Mouse (Mus musculus) heart, postnatal 0 days (tissue): Measurements from ENCODE around the gene Cep97. TPM values are rescaled to one million over a fixed set of nuclear protein-coding genes. Genes with fewer than 3 reads are reported as not detected.

Source experiments
- ATAC-seq: fragments of 200-750 bp; cut with Nextera tagmentation; 2 replicates; pipeline ENCODE4 v1.8.0; 2017; ENCODE audit warnings: low read depth, moderate number of reproducible peaks, moderate library complexity; ENCODE audit not compliant: insufficient read depth
- DNase-seq: peaks from one replicate; pipeline ENCODE4 v3.0.0-alpha.2; 2016; ENCODE audit warnings: low spot score
- H3K27ac ChIP-seq: fragments of 300-500 bp; sonication (generic); 2 replicates; pipeline ENCODE4 v1.5.1; 2014; ENCODE audit warnings: low read depth, mild to moderate bottlenecking
- H3K27me3 ChIP-seq: fragments of 300-500 bp; sonication (generic); 2 replicates; pipeline ENCODE4 v1.6.1; 2014; ENCODE audit warnings: low read length, mixed read lengths; ENCODE audit not compliant: control insufficient read depth, insufficient read depth
- H3K36me3 ChIP-seq: fragments of 300-500 bp; sonication (generic); replicated peaks from 2 replicates; pipeline ENCODE4 v1.6.1; 2014; ENCODE audit warnings: low read length, mixed read lengths; ENCODE audit not compliant: control insufficient read depth, insufficient read depth
- H3K4me1 ChIP-seq: fragments of 300-500 bp; sonication (generic); 2 replicates; pipeline ENCODE4 v1.6.1; 2014; ENCODE audit warnings: antibody characterized with exemption; ENCODE audit not compliant: control insufficient read depth, insufficient read depth
- H3K4me2 ChIP-seq: fragments of 300-500 bp; sonication (generic); 2 replicates; pipeline ENCODE4 v1.6.1; 2014; ENCODE audit warnings: low read depth, mild to moderate bottlenecking, low read length, moderate library complexity
- H3K4me3 ChIP-seq: fragments of 300-500 bp; sonication (generic); 2 replicates; pipeline ENCODE4 v1.5.1; 2014; ENCODE audit warnings: low read depth, low read length
- H3K9ac ChIP-seq: fragments of 300-500 bp; sonication (generic); replicated peaks from 2 replicates; pipeline ENCODE4 v1.6.1; 2014; ENCODE audit warnings: low read depth, low read length, mixed read lengths
- H3K9me3 ChIP-seq: fragments of 300-500 bp; sonication (generic); replicated peaks from 2 replicates; pipeline ENCODE4 v1.6.1; 2016; ENCODE audit warnings: low read length; ENCODE audit not compliant: control insufficient read depth
- CTCF ChIP-seq: IDR thresholded peaks from 2 replicates; pipeline ENCODE4 v1.5.1; 2016; ENCODE audit warnings: antibody characterized with exemption, control low read depth, low read depth
- EP300 ChIP-seq: IDR thresholded peaks from 2 replicates; pipeline ENCODE4 v1.6.1; 2016; ENCODE audit warnings: antibody characterized with exemption, low read depth
- WGBS: fragments of 180-500 bp; shearing (Covaris S2); extraction: QIAGEN DNeasy Blood & Tissue Kit; methylation state at CpG from one replicate; pipeline ENCODE4 v1.1.7; 2014; 5-methylcytosine and 5-hydroxymethylcytosine counted together
- polyA plus RNA-seq: library from polyadenylated mRNA; unstranded; fragments of >200 nt; fragmentation: Nextera tagmentation; extraction: Ambion mirVana; gene quantifications from 2 replicates; pipeline ENCODE4 v1.2.1, GENCODE M21; 2015
- total RNA-seq: library from RNA; depleted of rRNA; stranded (reverse); fragments of >200 nt; gene quantifications from 2 replicates; pipeline ENCODE4 v1.2.3, GENCODE M21; 2014; ENCODE audit warnings: low replicate concordance; rRNA removed

The Cep97 gene
- total RNA-seq (5.0 TPM in 2 replicates), polyA plus RNA-seq (3.1 and 4.9 TPM in 2 replicates)

GRCm38 (mm10) chr16:55934453-55935037, at the start of gene Cep97:
Cep97 (minus strand) TSS chr16:55934855.
- ATAC-seq = peak; percentile 99
- peak within 1 kb of the TSS; percentile 72 for H3K27ac ChIP-seq

DNA sequence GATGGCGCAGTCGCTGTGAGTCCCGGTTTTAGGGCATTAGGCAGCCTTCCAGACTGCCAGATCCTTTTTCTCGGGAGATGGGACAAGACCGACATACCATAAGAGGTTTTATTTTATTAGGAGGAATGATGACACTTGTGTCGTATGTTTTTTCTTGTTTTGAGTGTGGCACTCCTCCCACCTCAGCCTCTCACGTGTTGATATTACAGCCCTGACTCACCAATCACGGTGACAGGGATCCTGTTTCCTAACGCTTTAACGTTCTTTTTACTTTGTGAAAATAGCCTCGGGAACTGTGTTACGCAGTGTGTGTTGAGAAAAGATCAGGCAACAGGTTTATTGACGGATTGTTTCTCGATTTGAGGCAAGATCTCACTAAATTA, 40.2 kb upstream of the Cep97 start:
- H3K4me3 ChIP-seq = peak overlapping the region; percentile 95
- peaks cover 5% of the 10 kb centered on the region; the same call in 1 of the 2 replicates for H3K4me1 ChIP-seq
- peak overlapping the region; percentile 87 for H3K27ac ChIP-seq
- ATAC-seq = peak; percentile 29; the same call in 1 of the 2 replicates
- no peaks in the 10 kb centered on the region for H3K27me3 ChIP-seq
- peak overlapping the region; percentile 75 for H3K4me2 ChIP-seq
- H3K9ac ChIP-seq = peak overlapping the region; percentile 95
- TF ChIP-seq CTCF = no peak
- TF ChIP-seq EP300 = no peak
- H3K9me3 ChIP-seq = no peaks in the 10 kb centered on the region
- peaks cover 28% of the 10 kb centered on the region for H3K36me3 ChIP-seq
- WGBS = 5% methylated on average over 14 of the region's 14 CpGs
- DNase-seq = peak; percentile 80

More at GRCm38 (mm10) chr16:55934453-55935037, at the start of gene Cep97:
- peak; percentile 95 for DNase-seq
- H3K4me3 ChIP-seq = peak within 1 kb of the TSS; percentile 95
- peak within 1 kb of the TSS; percentile 95 for H3K4me2 ChIP-seq
- 0% methylated on average over 24 of the region's 24 CpGs for WGBS
- no peaks in the 10 kb centered on the region for H3K27me3 ChIP-seq
- no peak for TF ChIP-seq CTCF
- no peak for TF ChIP-seq EP300
- H3K36me3 ChIP-seq = no peaks in the 10 kb centered on the region; the same call in 1 of the 2 replicates
- no peaks in the 10 kb centered on the region for H3K9me3 ChIP-seq
- H3K9ac ChIP-seq = peak within 1 kb of the TSS; percentile 62
- H3K4me1 ChIP-seq = no peaks in the 10 kb centered on the region

DNA sequence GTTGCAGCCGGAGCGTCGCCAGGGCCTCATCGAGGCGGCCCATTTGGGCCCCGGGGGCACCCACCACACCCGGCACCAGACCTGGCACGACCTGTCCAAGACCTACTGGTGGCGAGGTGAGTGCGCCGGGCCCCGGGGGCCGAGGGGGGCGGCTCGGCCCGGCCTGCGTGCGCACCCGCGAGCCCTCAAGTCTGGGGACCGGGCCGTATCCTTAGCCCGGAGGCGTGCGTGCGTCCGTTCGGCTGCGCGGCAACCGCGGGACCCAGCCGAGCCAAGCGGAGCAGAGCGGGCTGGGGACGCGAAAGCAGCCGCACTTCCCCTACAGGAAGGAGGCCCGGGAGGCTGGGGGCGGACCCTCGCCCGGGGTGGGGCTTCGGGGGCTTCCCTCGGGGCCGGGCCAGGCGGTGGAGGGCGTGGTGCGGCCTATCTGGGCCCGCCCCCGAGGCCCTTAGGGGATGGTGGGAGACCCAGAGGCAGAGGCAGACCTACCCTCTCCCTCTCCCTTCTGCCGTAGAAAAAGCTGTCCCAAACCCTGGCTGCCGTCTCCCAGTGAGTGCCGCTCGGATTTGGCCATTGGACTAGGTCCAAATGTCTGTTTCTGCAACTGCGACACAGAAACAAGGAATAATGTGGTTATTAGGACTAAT, 39.7 kb upstream of the Cep97 start:
- under 1% methylated on average over 48 of the region's 55 CpGs for WGBS
- H3K27me3 ChIP-seq = no peaks in the 10 kb centered on the region
- DNase-seq = peak; percentile 89
- H3K4me1 ChIP-seq = peaks cover 5% of the 10 kb centered on the region; the same call in 1 of the 2 replicates
- peak; percentile 88 for ATAC-seq
- peak overlapping the region; percentile 95 for H3K9ac ChIP-seq
- peak overlapping the region; percentile 87 for H3K27ac ChIP-seq
- peaks cover 34% of the 10 kb centered on the region for H3K36me3 ChIP-seq
- peak overlapping the region; percentile 75 for H3K4me2 ChIP-seq
- TF ChIP-seq CTCF = no peak
- TF ChIP-seq EP300 = no peak
- H3K9me3 ChIP-seq = no peaks in the 10 kb centered on the region
- peak overlapping the region; percentile 95 for H3K4me3 ChIP-seq

DNA sequence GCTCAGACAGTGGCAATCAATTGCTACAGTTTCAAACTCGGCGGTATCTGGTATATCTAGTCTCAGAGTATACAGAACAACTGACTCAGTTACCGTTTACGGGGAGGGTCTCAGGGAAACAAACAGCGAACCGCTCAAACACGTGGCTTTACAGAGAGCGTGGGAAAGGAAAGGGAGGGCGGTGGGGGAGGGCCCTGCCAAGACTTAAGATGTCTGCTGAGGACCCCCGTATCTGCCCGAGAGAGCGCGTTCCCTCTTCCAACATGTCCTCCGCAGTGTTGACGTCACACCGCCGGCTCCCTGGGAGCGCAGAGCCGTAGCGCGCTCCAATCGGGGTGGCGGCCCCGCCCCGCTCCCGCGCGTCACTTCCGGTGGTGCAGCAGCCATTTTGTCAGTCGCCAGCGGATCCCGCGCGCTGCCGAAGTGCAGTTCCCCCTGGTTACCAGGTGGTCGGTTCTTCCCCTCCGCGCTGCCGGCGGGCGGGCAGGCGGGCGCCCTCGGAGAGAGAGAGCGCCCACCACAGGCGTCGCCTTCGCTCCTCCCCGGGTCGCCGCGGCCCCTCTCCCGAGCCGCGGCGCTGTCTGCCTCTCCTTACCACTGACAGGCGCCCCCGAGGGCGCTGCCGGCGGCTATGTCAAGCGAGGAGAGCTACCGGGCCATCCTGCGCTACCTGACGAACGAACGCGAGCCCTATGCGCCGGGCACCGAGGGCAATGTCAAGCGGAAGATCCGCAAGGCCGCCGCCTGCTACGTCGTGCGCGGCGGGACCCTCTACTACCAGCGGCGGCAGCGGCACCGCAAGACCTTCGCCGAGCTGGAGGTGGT, 39.0 kb upstream of the Cep97 start, which contains the start of gene Zbtb11:
Zbtb11 (plus strand) TSS at position 453 of the 825 bp plus-strand sequence.
- WGBS = under 1% methylated on average over 74 of the region's 86 CpGs
- H3K36me3 ChIP-seq = peaks cover 41% of the 10 kb centered on the region

DNA sequence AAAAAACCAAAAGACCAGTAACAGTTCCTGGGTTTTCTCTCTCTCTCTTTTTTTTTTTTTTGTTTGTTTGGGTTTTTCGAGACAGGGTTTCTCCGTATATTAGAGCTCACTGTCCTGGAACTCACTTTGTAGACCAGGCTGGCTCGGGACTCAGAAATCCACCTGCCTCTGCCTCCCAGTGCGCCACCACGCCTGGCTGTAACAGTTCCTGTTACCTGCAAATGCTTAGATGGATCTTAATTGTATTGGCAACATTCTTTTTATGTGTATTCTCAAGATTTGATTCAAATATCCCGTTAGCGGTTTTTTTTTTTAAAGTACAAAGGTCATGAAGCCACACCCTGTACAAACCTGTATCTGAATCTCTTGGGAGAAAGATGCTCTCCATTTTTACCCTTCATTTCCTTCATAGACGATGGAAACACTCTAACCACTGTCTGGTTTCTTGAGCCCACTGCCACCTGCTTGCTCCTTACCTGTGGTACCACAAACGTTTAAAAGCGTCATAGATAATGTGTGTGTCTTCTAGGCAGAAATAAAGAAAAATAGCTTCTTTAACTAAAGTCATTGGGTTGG, 38.1 kb upstream of the Cep97 start:
- peak overlapping the region; percentile 61 for H3K4me2 ChIP-seq
- H3K4me1 ChIP-seq = peaks cover 8% of the 10 kb centered on the region; the same call in 1 of the 2 replicates
- no peaks in the 10 kb centered on the region for H3K9me3 ChIP-seq
- TF ChIP-seq EP300 (no peak), CTCF (no peak)
- DNase-seq = no peak
- no peak overlapping the region for H3K9ac ChIP-seq
- WGBS = 57% methylated on average over 10 of the region's 10 CpGs
- ATAC-seq = no peak
- H3K27me3 ChIP-seq = no peaks in the 10 kb centered on the region
- H3K4me3 ChIP-seq = peak overlapping the region; percentile 95
- H3K36me3 ChIP-seq = peaks cover 44% of the 10 kb centered on the region
- peak overlapping the region; percentile 18; the same call in 1 of the 2 replicates for H3K27ac ChIP-seq

More for the DNA sequence above, 39.0 kb upstream of the Cep97 start, which contains the start of gene Zbtb11:
- peak within 1 kb of the TSS; percentile 95 for H3K9ac ChIP-seq
- TF ChIP-seq CTCF = no peak
- TF ChIP-seq EP300 = 0 out of 2 replicates have a peak, but pooled peaks have one; percentile 23
- DNase-seq = peak; percentile 99
- no peaks in the 10 kb centered on the region for H3K9me3 ChIP-seq
- peak within 1 kb of the TSS; percentile 75 for H3K4me2 ChIP-seq
- ATAC-seq = peak; percentile 95
- H3K27ac ChIP-seq = peak within 1 kb of the TSS; percentile 87
- no peaks in the 10 kb centered on the region for H3K27me3 ChIP-seq
- H3K4me1 ChIP-seq = peaks cover 5% of the 10 kb centered on the region; the same call in 1 of the 2 replicates
- peak within 1 kb of the TSS; percentile 95 for H3K4me3 ChIP-seq
